Mouse (Mus musculus) cerebellum, adult 18-20 months (tissue): ENCODE results near the gene Ms4a10.

Experiments used
- DNase-seq, 2 experiments: peaks; one replicate each; pipeline ENCODE4 v3.0.0; 2021

Gene Ms4a10

GRCm38 (mm10) chr19:10959085-10959977 lies 15.1 kb downstream of the Ms4a10 start:
- DNase-seq: peak; percentile 67 to 71

- DNase-seq: no peak
Observed at GRCm38 (mm10) chr19:10952021-10952939, 22.2 kb downstream of the Ms4a10 start.

- DNase-seq: no peak
Observed at GRCm38 (mm10) chr19:10949558-10949957, 24.9 kb downstream of the Ms4a10 start.

- DNase-seq: peak; percentile 96 to 99
Observed at GRCm38 (mm10) chr19:10949112-10949511, 25.4 kb downstream of the Ms4a10 start, which contains the start of gene Ccdc86. Gene Ccdc86, minus strand, starts transcription at chr19:10949266.

- peak; percentile 16 to 27 for DNase-seq
Observed at GRCm38 (mm10) chr19:10948416-10948815, 26.1 kb downstream of the Ms4a10 start.

GRCm38 (mm10) chr19:10947219-10947618 lies 27.3 kb downstream of the Ms4a10 start:
- no peak for DNase-seq

- no peak for DNase-seq
Observed at GRCm38 (mm10) chr19:10946506-10946905, 28.0 kb downstream of the Ms4a10 start.

GRCm38 (mm10) chr19:10943955-10944354 lies 30.5 kb downstream of the Ms4a10 start:
- DNase-seq: no peak

- DNase-seq: peak in 1 of 2 experiments; percentile 16
Observed at GRCm38 (mm10) chr19:10940801-10941457, 33.5 kb downstream of the Ms4a10 start.

GRCm38 (mm10) chr19:10940097-10940800 lies 34.2 kb downstream of the Ms4a10 start:
- DNase-seq: peak; percentile 86 to 90

GRCm38 (mm10) chr19:10938771-10939170 lies 35.7 kb downstream of the Ms4a10 start:
- no peak for DNase-seq

GRCm38 (mm10) chr19:10937110-10937563 lies 37.3 kb downstream of the Ms4a10 start, which contains the start of gene Ptgdr2:
Gene Ptgdr2, plus strand, starts transcription at chr19:10937160.
- DNase-seq: no peak

GRCm38 (mm10) chr19:10936077-10936476 lies 38.4 kb downstream of the Ms4a10 start:
- DNase-seq: no peak

- no peak for DNase-seq
Observed at GRCm38 (mm10) chr19:10935029-10935428, 39.4 kb downstream of the Ms4a10 start.

GRCm38 (mm10) chr19:10930641-10931040 lies 43.8 kb downstream of the Ms4a10 start:
- DNase-seq: no peak

GRCm38 (mm10) chr19:10926666-10927065 lies 47.8 kb downstream of the Ms4a10 start:
- no peak for DNase-seq

- DNase-seq: no peak
Observed at GRCm38 (mm10) chr19:10926123-10926621, 48.3 kb downstream of the Ms4a10 start.

GRCm38 (mm10) chr19:10924220-10924619 lies 50.2 kb downstream of the Ms4a10 start:
- DNase-seq: no peak

GRCm38 (mm10) chr19:10921058-10921457 lies 53.4 kb downstream of the Ms4a10 start:
- no peak for DNase-seq

- no peak for DNase-seq
Observed at GRCm38 (mm10) chr19:10920532-10920931, 53.9 kb downstream of the Ms4a10 start, which contains the start of gene Zp1. Gene Zp1, minus strand, starts transcription at chr19:10920632.

GRCm38 (mm10) chr19:10918321-10918991 lies 56.0 kb downstream of the Ms4a10 start:
- DNase-seq: no peak
